Mouse (Mus musculus) hindlimb bud, embryonic 11.5 days (tissue): ENCODE data around the gene Crisp4.

Experiments used
- DNase-seq: peaks from one replicate; pipeline ENCODE4 v3.0.0-alpha.2; 2012; ENCODE audit warnings: low read depth, low spot score; ENCODE audit errors: extremely low spot score

Crisp4 gene

DNA sequence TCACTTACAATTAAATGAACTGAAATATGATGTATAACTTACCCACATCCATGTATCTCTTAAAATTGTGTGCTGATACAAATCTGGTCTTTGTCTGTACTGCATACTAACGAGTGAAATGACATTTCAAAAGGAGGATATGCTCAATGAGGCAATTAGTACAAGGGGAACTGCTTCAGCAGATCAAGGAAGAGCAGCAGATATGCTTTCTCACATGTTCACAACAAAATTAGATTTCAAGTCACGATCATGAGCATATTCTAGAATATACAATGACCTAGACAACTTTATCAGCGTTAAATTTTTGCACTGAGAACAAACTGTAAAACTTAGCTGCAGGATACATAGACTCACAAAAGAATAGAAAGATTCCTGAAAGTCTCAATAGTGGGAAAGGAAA, at the start of gene Crisp4:
Gene Crisp4 (minus strand): TSS at position 101 of the 400 bp plus-strand sequence.
- no peak for DNase-seq

DNA sequence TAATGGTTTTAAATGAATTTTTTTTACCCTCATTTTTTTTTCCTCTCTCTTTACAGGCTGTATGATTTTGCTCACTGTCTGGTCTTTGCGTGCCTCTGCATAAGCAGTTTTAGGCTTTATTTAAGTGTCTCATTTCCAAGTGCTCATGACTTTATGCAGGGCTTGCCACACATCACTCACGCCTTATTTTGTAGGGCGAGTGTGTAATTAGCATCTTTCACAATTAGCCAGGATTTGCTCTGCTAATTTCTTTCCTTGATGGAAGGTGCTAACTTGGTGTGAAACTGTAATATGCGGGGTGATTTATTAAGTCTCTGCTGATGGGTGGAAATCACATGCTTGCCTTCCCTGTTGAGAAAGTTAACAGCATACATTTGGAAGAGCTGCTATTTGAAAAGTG, 46.0 kb upstream of the Crisp4 start:
- DNase-seq = no peak

DNA sequence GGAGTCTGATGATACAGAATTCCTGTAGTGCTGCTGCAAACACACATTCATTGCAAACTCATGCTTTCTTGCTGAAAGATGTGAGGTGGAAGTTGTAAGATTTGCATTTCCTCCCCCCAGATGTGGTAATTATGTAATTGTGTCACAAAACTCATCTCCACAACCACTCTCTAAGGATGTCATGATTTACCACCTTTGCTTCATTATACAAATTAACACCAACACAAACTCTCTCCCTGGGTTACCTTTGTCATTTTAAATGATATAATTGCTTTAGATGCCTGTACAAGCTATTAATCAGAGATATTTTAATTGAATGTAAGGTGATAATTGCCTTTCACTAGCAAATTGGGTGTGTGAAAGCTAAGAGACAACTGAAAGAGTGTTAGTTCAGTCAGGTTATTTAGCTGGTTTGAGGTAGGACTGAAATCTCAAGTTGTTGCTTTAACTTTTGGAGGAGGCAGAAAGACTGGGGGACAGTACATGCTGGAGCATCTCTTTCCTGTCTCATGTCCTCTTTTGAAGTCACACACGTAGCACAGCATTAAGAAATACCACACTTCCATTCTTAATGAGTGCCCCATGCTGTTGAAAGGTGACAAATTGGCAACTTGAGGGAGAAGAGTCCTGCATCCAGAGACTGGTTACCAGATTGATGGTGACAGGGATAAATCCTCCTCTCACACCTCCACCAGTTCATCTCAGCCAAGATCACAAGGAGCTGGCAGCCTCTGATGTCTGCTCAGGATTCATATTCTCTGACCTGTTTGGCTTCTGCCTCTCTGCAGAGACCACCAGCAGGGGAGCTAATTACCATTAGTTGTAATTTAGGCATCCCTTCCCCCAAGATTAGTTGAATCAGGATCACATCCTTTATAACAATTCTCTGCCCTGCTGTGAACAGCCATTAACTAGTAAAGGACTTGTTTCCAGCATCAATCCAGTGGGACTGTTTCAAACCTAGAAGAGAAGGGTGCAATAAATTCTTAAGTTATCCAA, 45.3 kb upstream of the Crisp4 start:
- DNase-seq = no peak

DNA sequence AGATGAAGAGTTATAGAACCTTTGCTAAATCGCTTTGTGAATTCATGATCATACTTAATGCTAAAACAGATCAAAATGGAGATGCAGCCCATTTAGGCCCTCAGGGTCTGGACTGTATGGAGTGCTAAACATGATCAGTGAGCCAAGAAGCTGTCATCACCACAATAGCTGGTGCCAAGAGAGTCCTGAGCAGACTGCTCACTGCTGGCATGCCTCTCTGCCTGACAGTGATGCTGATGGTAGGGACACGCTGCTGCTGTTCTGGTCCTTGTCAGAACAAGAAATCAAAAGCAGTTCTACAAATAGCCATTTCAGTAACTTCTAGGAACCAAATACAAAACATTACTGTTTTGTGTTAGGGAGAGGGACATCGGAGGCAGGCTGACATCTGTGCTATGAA, 35.5 kb upstream of the Crisp4 start:
- no peak for DNase-seq

DNA sequence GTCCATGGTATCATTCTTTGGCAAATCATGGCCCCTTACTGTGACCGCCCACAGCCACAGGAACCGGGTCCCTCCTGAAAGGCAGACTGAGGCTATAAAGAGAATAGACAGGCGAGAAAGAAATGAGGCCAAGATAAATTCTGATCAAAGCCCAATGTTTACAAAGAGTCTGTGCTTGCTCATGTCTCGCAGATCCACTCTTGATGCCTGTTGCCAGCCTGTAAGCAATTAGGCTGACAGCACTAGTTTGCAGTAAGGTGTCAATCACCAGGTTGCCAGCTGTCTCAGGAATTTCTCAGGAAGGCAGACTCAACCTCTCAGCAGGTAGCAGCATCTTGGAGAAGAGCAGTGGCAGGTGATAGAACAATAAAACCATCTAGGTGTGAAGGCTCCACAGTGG, 24.9 kb upstream of the Crisp4 start:
- DNase-seq = no peak

DNA sequence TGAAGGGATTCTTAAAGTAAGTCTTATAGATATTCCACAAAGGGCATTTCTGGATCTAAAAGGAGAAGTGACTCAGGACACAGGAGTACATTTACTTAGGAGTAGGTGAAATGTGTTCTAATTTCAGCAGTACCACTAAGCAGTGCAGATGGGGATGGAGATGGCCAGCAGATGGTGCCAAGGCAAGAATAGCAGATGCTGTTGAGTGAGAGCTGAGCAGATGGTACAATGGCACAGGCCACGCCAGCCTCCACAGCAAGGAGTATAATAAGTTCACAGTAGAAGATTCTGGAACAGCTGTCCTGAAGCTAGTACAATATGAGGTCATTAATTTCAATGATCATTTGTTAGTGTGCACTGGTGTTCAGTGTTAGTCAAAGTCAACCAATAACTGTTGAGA, 22.6 kb upstream of the Crisp4 start:
- DNase-seq = no peak

DNA sequence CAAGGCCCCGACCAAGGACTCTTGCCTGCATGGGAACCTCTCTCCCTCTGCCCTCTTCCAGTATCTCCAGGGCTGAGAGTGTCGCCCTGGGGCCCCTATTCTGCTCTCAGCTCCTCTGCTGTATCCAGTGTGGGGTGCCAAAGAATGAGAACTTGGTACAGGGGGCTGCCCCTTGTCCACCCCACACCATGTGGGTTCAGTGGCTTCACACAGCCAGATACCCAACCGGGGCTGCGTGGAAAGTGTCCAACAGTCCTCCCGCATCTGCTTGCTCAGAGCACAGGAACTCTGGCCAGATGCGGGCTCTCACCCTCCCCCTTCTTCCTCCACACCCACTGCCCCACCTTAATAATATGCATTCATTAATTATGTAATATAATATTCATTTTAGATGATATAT, 13.4 kb upstream of the Crisp4 start:
- no peak for DNase-seq

DNA sequence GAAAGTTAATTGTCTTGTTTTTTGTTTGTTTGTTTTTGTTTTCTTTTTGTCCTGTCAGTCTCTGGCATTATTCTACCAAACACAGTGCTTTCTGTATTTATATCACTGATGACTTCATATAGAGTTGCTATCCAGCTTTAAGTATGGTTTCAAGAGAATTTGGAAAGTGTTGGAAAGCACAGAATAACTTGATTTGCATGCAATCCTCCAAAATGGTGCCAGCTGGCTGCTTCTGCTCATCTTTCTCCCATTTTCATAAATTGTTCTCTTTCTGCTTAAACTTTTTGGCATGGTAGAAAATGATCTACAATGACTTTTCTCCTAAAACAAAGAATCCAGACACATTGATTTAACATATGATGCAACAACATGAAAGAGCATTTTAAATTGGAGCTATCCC, 2.5 kb upstream of the Crisp4 start:
- DNase-seq = no peak

DNA sequence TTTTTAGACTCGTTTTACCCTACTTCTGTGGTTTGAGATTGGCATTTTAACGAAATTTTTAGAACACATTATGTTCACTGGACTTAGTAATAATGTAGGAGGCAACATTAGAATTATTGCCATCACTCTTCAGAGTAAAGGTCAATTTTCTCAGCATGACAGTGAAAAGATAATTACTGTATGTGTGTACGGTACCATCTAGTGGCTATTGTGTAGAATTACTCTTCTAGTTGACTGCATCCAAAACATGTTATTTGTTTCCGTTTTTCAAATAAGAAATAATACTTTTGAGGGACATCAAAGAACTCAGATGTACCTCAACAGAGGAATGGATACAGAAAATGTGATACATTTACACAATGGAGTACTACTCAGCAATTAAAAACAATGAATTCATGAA, 14.0 kb downstream of the Crisp4 start:
- no peak for DNase-seq

DNA sequence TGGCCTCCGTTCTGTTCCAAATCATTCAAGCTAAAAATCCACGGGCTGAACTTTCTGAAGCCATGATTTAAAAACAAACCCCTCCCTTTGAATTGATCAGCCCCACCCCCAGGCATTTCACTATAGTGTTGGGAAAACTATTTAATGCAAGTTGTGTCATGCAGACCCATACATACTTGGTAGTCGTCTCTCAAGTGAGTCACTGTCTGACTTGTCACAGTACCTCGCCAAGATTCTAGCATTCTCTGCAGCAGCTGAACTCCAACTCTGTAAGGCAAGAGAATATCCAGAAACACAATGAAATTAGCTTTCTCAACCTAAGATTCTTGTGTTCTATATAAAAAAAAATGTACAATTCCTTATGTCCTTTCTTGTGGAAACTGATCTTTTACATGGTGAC, 15.7 kb downstream of the Crisp4 start:
- no peak for DNase-seq

DNA sequence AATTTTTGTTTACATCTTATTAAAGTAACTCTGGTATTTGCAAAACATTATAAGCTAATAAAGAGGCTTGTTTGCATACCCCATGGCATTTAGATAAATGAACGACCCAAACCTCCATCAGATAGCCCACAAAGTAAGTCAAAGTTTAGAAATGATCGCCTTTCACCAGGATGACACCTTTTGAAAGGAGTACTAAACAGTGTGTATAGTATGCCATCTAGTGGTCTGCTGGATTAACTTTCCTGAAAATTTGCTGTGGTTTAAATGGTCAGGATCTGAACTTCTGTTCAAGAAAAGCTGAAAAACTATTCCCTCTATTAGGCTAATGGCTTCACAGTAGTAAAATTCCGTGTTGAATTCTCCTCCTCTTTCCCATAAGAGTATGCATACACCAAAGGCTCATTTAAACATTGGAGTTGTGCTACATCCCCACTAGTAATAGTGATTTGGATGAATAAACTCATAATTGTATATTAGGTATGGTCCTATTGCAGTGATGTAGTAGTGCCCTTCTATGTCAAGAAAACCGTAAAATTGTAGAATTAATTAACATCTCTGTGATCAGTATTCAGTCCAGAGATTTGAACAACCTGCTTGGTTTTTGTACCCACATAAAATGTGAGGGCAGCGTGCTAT, 38.9 kb downstream of the Crisp4 start:
- DNase-seq = no peak

DNA sequence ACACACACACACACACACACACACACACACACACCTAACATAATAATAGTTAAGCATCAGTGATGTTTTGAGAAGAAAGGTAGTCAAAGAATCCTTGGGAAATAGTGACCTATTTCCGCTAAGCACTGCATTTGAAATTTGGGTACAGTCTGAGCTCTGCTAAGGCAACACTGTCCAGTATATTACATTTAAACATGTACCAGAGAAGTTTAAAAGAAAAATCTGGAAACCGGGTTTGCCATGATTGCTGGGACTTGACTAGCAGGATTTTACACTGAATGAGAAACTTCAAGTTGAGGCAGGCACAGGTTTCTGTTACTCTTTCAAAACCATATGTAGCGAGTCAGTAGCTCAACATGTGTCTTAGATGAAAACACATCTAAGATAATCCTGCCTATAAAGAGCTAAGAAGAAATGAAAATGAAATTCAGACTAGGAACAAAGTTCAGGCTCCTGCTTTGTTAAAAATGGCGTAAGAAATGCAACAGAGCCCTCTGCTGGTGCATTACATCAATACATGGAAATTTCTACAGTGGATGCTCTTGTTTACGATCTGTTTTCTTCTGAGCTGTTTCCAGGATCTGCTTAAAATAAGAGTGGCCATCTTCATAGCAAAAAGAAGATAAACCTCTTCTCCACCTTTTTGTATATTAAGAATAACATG, 39.7 kb downstream of the Crisp4 start:
- peak; percentile 28 for DNase-seq

DNA sequence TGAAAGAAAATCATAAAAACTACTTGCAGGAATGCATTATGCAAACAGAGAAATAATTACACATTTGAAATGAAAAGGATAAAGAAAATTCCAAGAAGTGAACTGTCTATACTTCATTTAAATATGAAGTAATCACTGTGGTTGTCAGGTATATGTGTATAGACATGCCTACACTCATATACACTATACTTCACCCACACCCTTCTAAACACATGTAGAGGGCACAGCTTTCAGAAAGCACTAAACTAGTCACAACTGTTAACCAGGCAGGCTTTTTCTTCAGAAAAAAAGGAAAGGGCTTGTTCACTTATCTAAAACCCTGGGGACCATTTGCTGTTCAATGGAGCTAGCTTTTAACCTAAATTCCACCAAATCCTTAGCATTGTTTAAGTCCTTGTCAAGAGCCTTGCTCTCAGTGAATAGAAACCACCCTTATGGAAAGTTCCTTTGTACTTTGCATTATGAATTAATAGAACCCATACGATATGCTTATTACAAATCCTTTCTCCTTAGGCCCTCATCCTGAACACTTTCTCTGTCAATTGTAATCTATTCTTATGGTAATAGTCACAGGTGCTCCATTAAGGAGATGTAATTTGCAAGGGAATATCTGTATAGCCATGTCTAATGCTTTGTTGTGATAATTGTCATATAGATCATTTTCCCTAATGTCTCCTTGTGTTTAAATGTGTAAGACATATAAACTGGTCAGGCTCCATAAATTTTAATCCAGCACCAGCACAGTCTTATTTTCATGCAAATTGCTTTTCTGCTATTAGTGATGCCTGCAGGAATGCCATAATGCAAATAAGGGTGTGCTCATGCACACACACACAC, 40.5 kb downstream of the Crisp4 start:
- DNase-seq = no peak
